9 mouse cellular contexts compared by ENCODE assay signal in the genomic region with DNA sequence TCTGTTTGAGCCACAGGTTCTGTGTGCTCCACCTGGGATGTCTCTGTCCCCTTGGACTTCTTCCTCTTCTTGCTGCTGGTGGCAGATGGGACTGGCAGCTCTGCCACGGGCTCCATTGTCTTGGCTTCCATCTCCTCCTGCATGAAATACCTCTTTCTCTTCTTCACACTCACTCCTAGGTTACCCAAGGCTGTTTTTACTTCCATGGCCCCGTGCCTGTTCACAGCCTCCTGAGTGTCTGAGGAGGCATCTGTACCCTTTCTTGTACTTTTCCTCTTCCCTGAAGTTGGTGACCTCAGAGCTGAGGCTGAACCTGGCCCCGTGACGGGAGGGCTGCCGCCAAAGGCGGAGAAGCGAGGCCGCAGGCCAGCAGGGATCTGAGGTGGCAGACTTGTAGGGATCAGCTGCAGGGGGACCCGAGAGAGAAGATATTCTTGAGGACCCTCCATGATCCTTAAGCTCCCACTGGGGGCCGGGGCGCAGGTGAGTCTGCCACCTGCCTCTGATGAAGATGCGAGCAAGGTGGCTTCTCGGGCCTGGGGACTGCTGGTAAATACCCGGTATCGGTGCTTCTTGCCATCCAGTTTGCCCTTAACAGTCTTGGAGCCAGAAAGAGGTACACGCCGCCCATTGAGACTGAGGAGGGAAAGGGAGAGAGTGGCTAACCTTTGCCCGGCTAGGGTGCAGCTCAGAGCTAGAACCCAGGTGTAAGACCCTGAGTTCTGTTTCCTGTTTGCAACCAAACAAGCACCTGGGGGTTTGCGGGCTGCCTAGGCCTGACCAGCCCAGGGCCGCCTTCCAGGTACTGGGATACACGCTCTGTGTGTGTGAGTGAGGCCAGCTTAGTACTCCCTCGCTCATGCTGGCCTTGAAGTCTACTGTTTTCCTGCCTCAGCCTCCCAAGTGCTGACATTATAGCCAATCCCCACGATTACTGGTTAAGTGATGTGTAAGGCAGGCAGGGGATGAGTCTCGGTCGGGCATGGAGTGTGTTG. TPM values are rescaled to one million over a fixed set of nuclear protein-coding genes. Genes with fewer than 3 reads are reported as not detected.
DNase-seq lines count a peak whose midpoint lies in the region; ATAC-seq and TF ChIP-seq lines count a peak whose summit lies in the region.
"Had no signal": no experiment of that assay in that cellular context is flagged by ENCODE, and none has a peak within 500 bp of the region (broad histone marks: within the 10 kb centered on the region; RNA-seq: fewer than 3 reads in every experiment).

No protein-coding gene starts in this region.

- H3K4me3 ChIP-seq in heart, embryonic 12.5 days = peak overlapping the region; percentile 89
- H3K4me3 ChIP-seq in brown adipose tissue, adult 24 weeks (ENCODE audit: insufficient read depth, low read depth, low read length) = peak overlapping the region; percentile 43; the same call in 1 of the 2 replicates
- no peak overlapping the region for H3K4me3 ChIP-seq in hindbrain, postnatal 0 days (ENCODE audit: low read length)
- H3K4me3 ChIP-seq in midbrain, embryonic 14.5 days (replicated peaks; ENCODE audit: low read depth, low read length) = peak overlapping the region; percentile 70

- no peak for ATAC-seq in heart, embryonic 12.5 days (ENCODE audit: insufficient number of reproducible peaks, low FRiP score)
- ATAC-seq in hindbrain, postnatal 0 days = no peak
- ATAC-seq in midbrain, embryonic 14.5 days (ENCODE audit: low FRiP score, low TSS enrichment) = no peak

- peak overlapping the region; percentile 88 for H3K4me2 ChIP-seq in heart, embryonic 12.5 days
- H3K4me2 ChIP-seq in hindbrain, postnatal 0 days (ENCODE audit: low read depth, low read length) = peak overlapping the region; percentile 85; the same call in 1 of the 2 replicates
- peak overlapping the region; percentile 97 for H3K4me2 ChIP-seq in midbrain, embryonic 14.5 days (ENCODE audit: low read length)

- peaks cover 28% of the 10 kb centered on the region for H3K4me1 ChIP-seq in heart, embryonic 12.5 days (replicated peaks)
- H3K4me1 ChIP-seq in brown adipose tissue, adult 24 weeks (ENCODE audit: control insufficient read depth, insufficient read depth, insufficient read length, low read length) = no peaks in the 10 kb centered on the region
- peaks cover 8% of the 10 kb centered on the region; the same call in 1 of the 2 replicates for H3K4me1 ChIP-seq in hindbrain, postnatal 0 days (ENCODE audit: insufficient read depth, low read length)
- H3K4me1 ChIP-seq in midbrain, embryonic 14.5 days (ENCODE audit: control insufficient read depth, insufficient read depth, low read length) = peaks cover 26% of the 10 kb centered on the region

- H3K27me3 ChIP-seq in heart, embryonic 12.5 days (replicated peaks) = no peaks in the 10 kb centered on the region
- H3K27me3 ChIP-seq in hindbrain, postnatal 0 days (ENCODE audit: insufficient read depth, low read length) = no peaks in the 10 kb centered on the region
- 0 out of 2 replicates have a peak, but pooled peaks cover 6% of the 10 kb centered on the region for H3K27me3 ChIP-seq in midbrain, embryonic 14.5 days (ENCODE audit: control insufficient read depth, insufficient read depth, low read length)

- peaks cover 51% of the 10 kb centered on the region for H3K36me3 ChIP-seq in heart, embryonic 12.5 days
- peaks cover 16% of the 10 kb centered on the region for H3K36me3 ChIP-seq in hindbrain, postnatal 0 days (ENCODE audit: insufficient read depth, low read length)
- H3K36me3 ChIP-seq in midbrain, embryonic 14.5 days (ENCODE audit: control insufficient read depth, insufficient read depth, low read length) = peaks cover 40% of the 10 kb centered on the region

- no peak for TF ChIP-seq CTCF in hindbrain, postnatal 0 days (IDR thresholded peaks at IDR 0.05; ENCODE audit: low read depth)

- no peaks in the 10 kb centered on the region for H3K9me3 ChIP-seq in heart, embryonic 12.5 days (replicated peaks)
- no peaks in the 10 kb centered on the region for H3K9me3 ChIP-seq in hindbrain, postnatal 0 days (ENCODE audit: low read length)
- no peaks in the 10 kb centered on the region for H3K9me3 ChIP-seq in midbrain, embryonic 14.5 days (ENCODE audit: control insufficient read depth, low read length)

- no peak overlapping the region for H3K27ac ChIP-seq in heart, embryonic 12.5 days (ENCODE audit: poor library complexity, severe bottlenecking)
- H3K27ac ChIP-seq in brown adipose tissue, adult 24 weeks (replicated peaks; ENCODE audit: low read depth, low read length) = no peak overlapping the region
- no peak overlapping the region for H3K27ac ChIP-seq in hindbrain, postnatal 0 days
- no peak overlapping the region for H3K27ac ChIP-seq in midbrain, embryonic 14.5 days (replicated peaks; ENCODE audit: low read depth, low read length)

- DNase-seq in heart, adult 8-10 months (ENCODE audit: low spot score) = no peak
- no peak for DNase-seq in hindbrain, postnatal 0 days (ENCODE audit: low spot score)
- DNase-seq in midbrain, embryonic 14.5 days = no peak
- DNase-seq in frontal cortex, postnatal 25 days (ENCODE audit: low spot score in 2 of 2) = no peak
- no peak for DNase-seq in left cerebral cortex, adult 9 months (ENCODE audit: low spot score in 2 of 2)
- DNase-seq in gastrocnemius, postnatal 25 days = no peak
- DNase-seq: gastrocnemius, postnatal 14 days had no signal

- peak overlapping the region; percentile 85 for H3K9ac ChIP-seq in heart, embryonic 12.5 days
- H3K9ac ChIP-seq in hindbrain, postnatal 0 days (replicated peaks; ENCODE audit: low read length) = 0 out of 2 replicates have a peak overlapping the region, but pooled peaks have one; percentile 63
- H3K9ac ChIP-seq in midbrain, embryonic 14.5 days (replicated peaks; ENCODE audit: low read length) = no peak overlapping the region; the same call in 1 of the 2 replicates

- 87% methylated on average over 25 of the region's 25 CpGs for WGBS in heart, embryonic 12.5 days
- WGBS in hindbrain, postnatal 0 days = 90% methylated on average over 25 of the region's 25 CpGs
- WGBS in midbrain, embryonic 14.5 days = 93% methylated on average over 25 of the region's 25 CpGs

RNA-seq across cellular contexts. Expression of a gene that starts 1.6 kb away (rescaled TPM):
- 17.6 and 18.4 TPM in 2 replicates for polyA plus RNA-seq in heart, embryonic 12.5 days (2016; fragmentation: Nextera tagmentation; extraction: Ambion mirVana)
- 10 to 100 TPM in 1 of 4 experiments, 1 to 10 TPM in 3; 8.8 to 12.7 (median 9.4) TPM for total RNA-seq in heart, adult 8-10 months (2022)
- 3.3 and 5.5 TPM in 2 replicates for polyA plus RNA-seq in brown adipose tissue, adult 24 weeks (2012; ENCODE audit: insufficient read depth, insufficient read length, missing spikeins)
- total RNA-seq in hindbrain, postnatal 0 days (2014; rRNA removed) = 11.1 and 12.4 TPM in 2 replicates
- polyA plus RNA-seq in hindbrain, postnatal 0 days (2015; fragmentation: Nextera tagmentation; extraction: Ambion mirVana) = 17.9 and 19.3 TPM in 2 replicates
- 16.4 and 18.9 TPM in 2 replicates for polyA plus RNA-seq in midbrain, embryonic 14.5 days (2014; fragmentation: Nextera tagmentation; extraction: Ambion mirVana)
- total RNA-seq in gastrocnemius, postnatal 25 days (2021) = 10 to 100 TPM in 1 of 2 experiments, 1 to 10 TPM in 1; 8.5 to 10.1 TPM

RNA-seq across cellular contexts. Expression of a gene that starts 1.9 kb away (rescaled TPM):
- 17.5 and 19.4 TPM in 2 replicates for polyA plus RNA-seq in heart, embryonic 12.5 days (2016; fragmentation: Nextera tagmentation; extraction: Ambion mirVana)
- 10 to 100 TPM; 31.6 to 66.7 (median 47.6) TPM for total RNA-seq in heart, adult 8-10 months (2022)
- polyA plus RNA-seq in brown adipose tissue, adult 24 weeks (2012; ENCODE audit: insufficient read depth, insufficient read length, missing spikeins) = 1.7 and 4.1 TPM in 2 replicates
- total RNA-seq in hindbrain, postnatal 0 days (2014; rRNA removed) = 0.68 and 1.0 TPM in 2 replicates
- 1.0 and 1.2 TPM in 2 replicates for polyA plus RNA-seq in hindbrain, postnatal 0 days (2015; fragmentation: Nextera tagmentation; extraction: Ambion mirVana)
- 1.6 and 1.9 TPM in 2 replicates for polyA plus RNA-seq in midbrain, embryonic 14.5 days (2014; fragmentation: Nextera tagmentation; extraction: Ambion mirVana)
- 1 to 10 TPM; 2.6 TPM for total RNA-seq in gastrocnemius, postnatal 25 days (2021)

RNA-seq across cellular contexts. Expression of a gene that starts 13.1 kb away (rescaled TPM):
- 59.2 and 66.0 TPM in 2 replicates for polyA plus RNA-seq in heart, embryonic 12.5 days (2016; fragmentation: Nextera tagmentation; extraction: Ambion mirVana)
- total RNA-seq in heart, adult 8-10 months (2022) = 10 to 100 TPM; 39.8 to 46.9 (median 44.4) TPM
- polyA plus RNA-seq in brown adipose tissue, adult 24 weeks (2012; ENCODE audit: insufficient read depth, insufficient read length, missing spikeins) = 32.6 and 38.4 TPM in 2 replicates
- 44.1 and 46.1 TPM in 2 replicates for total RNA-seq in hindbrain, postnatal 0 days (2014; rRNA removed)
- 69.0 and 74.2 TPM in 2 replicates for polyA plus RNA-seq in hindbrain, postnatal 0 days (2015; fragmentation: Nextera tagmentation; extraction: Ambion mirVana)
- 78.9 and 97.7 TPM in 2 replicates for polyA plus RNA-seq in midbrain, embryonic 14.5 days (2014; fragmentation: Nextera tagmentation; extraction: Ambion mirVana)
- total RNA-seq in gastrocnemius, postnatal 25 days (2021) = 10 to 100 TPM; 21.5 to 25.4 TPM

RNA-seq across cellular contexts. Expression of a gene that starts 24.1 kb away (rescaled TPM):
- polyA plus RNA-seq in heart, embryonic 12.5 days (2016; fragmentation: Nextera tagmentation; extraction: Ambion mirVana) = 15.9 and 17.5 TPM in 2 replicates
- 10 to 100 TPM; 11.2 to 14.5 (median 13.2) TPM for total RNA-seq in heart, adult 8-10 months (2022)
- 4.4 and 6.4 TPM in 2 replicates for polyA plus RNA-seq in brown adipose tissue, adult 24 weeks (2012; ENCODE audit: insufficient read depth, insufficient read length, missing spikeins)
- total RNA-seq in hindbrain, postnatal 0 days (2014; rRNA removed) = 57.3 and 65.1 TPM in 2 replicates
- 18.6 and 19.9 TPM in 2 replicates for polyA plus RNA-seq in hindbrain, postnatal 0 days (2015; fragmentation: Nextera tagmentation; extraction: Ambion mirVana)
- polyA plus RNA-seq in midbrain, embryonic 14.5 days (2014; fragmentation: Nextera tagmentation; extraction: Ambion mirVana) = 21.6 and 27.9 TPM in 2 replicates
- 1 to 10 TPM; 7.8 to 8.8 TPM for total RNA-seq in gastrocnemius, postnatal 25 days (2021)

RNA-seq across cellular contexts. Expression of a gene that starts 46.2 kb away (rescaled TPM):
- 4.2 and 4.6 TPM in 2 replicates for polyA plus RNA-seq in heart, embryonic 12.5 days (2016; fragmentation: Nextera tagmentation; extraction: Ambion mirVana)
- 1 to 10 TPM in 1 of 4 experiments, under 1 TPM in 2, not detected in 1; 0.60 to 1.2 (median 0.75) TPM for total RNA-seq in heart, adult 8-10 months (2022)
- not detected in 2 replicates for polyA plus RNA-seq in brown adipose tissue, adult 24 weeks (2012; ENCODE audit: insufficient read depth, insufficient read length, missing spikeins)
- 2.3 and 2.9 TPM in 2 replicates for total RNA-seq in hindbrain, postnatal 0 days (2014; rRNA removed)
- 1.7 and 2.7 TPM in 2 replicates for polyA plus RNA-seq in hindbrain, postnatal 0 days (2015; fragmentation: Nextera tagmentation; extraction: Ambion mirVana)
- 0.36 and 0.59 TPM in 2 replicates for polyA plus RNA-seq in midbrain, embryonic 14.5 days (2014; fragmentation: Nextera tagmentation; extraction: Ambion mirVana)
- total RNA-seq in gastrocnemius, postnatal 25 days (2021) = under 1 TPM in 1 of 2 experiments, not detected in 1; 0.43 TPM
